Mouse (Mus musculus): ENCODE data around the gene Ccdc63. TPM values are rescaled to one million over a fixed set of nuclear protein-coding genes. Genes with fewer than 3 reads are reported as not detected.

Gene Ccdc63
- polyA plus RNA-seq, 1 experiment from 2014 or later: not detected

DNA sequence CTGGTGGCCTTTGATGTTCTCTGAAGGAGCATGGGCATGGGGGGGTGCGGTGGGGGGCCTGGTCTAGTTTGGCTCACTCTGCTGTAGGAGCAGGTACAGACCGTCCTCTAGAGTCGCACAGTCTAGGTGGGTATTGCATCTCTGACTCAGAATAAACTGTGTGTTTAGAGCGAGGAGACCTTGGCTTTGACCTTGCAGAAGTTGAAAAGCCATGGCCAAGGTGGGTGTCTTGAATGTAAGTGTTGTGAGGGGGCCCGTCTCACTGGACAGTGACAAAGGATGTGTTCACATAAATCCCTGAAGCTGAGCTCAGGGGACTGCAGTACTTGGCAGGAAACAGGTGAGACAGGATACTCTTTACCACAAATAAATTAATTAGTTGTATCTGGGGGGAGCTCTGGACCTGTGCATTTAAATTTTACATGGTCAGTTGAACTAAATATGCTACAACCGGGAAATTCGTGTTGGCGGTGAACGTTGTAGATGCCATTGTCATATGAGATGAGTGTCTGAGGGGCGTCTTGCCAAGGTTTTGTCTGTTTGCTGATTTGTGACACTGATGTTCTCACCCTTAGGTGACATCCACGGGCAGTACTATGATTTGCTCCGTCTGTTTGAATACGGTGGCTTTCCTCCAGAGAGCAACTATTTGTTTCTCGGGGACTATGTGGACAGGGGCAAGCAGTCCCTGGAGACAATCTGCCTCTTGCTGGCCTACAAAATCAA, 27.9 kb upstream of the Ccdc63 start:
- Histone ChIP-seq H3K9ac (replicated peaks; ENCODE audit: low read depth, low read length) (no peak overlapping the region), H3K4me2 (replicated peaks; ENCODE audit: low read depth, low read length) (no peak overlapping the region), H3K36me3 (ENCODE audit: control insufficient read depth, insufficient read depth, low read length) (peaks cover 70% of the 10 kb centered on the region), H3K9me3 (ENCODE audit: control insufficient read depth, low read depth, low read length) (no peaks in the 10 kb centered on the region), H3K4me3 (ENCODE audit: low read depth, low read length) (no peak overlapping the region), H3K4me1 (ENCODE audit: control insufficient read depth, insufficient read depth, low read length) (0 out of 2 replicates have a peak, but pooled peaks cover 6% of the 10 kb centered on the region), H3K27me3 (ENCODE audit: control insufficient read depth, insufficient read depth, low read length) (no peaks in the 10 kb centered on the region), H3K27ac (ENCODE audit: low read length) (no peak overlapping the region)
- ATAC-seq (ENCODE audit: insufficient number of reproducible peaks, insufficient read depth, low FRiP score, low read depth): no peak
- WGBS: 88% methylated on average over 14 of the region's 14 CpGs

DNA sequence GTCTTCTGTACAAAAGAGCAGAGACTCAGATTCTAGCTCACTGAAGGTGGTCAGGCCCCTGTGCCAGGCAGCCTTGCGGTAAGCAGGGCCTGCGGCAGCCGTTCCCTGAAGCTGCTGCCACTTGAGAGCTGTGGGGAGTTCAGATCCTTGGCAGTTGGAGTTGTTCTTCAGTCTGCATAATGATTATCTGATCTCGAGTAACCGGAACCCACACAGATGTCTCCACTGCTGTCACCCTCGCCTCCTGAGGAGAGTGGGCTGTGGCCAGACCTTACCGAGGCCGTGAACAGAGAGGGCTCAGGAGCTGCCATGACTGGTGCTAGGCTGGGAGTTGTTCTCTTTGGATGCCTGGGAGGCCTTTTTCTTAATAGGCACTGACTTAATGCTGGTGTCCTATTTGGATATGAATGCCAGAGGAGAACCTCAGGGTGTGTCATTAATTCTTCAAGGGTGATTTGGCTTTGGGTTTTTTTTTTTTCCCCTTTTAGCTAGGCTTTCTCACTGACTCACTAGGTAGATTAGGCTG, 26.1 kb upstream of the Ccdc63 start:
- ATAC-seq (ENCODE audit: insufficient number of reproducible peaks, insufficient read depth, low FRiP score, low read depth): no peak
- H3K4me3 ChIP-seq (ENCODE audit: low read depth, low read length): no peak overlapping the region
- H3K36me3 ChIP-seq (ENCODE audit: control insufficient read depth, insufficient read depth, low read length): peaks cover 57% of the 10 kb centered on the region
- H3K4me1 ChIP-seq (ENCODE audit: control insufficient read depth, insufficient read depth, low read length): peaks cover 17% of the 10 kb centered on the region
- no peaks in the 10 kb centered on the region for H3K9me3 ChIP-seq (ENCODE audit: control insufficient read depth, low read depth, low read length)
- WGBS: 62% methylated on average over 8 of the region's 8 CpGs
- H3K27me3 ChIP-seq (ENCODE audit: control insufficient read depth, insufficient read depth, low read length): no peaks in the 10 kb centered on the region
- H3K4me2 ChIP-seq (replicated peaks; ENCODE audit: low read depth, low read length): no peak overlapping the region
- no peak overlapping the region for H3K9ac ChIP-seq (replicated peaks; ENCODE audit: low read depth, low read length)
- H3K27ac ChIP-seq (ENCODE audit: low read length): no peak overlapping the region

DNA sequence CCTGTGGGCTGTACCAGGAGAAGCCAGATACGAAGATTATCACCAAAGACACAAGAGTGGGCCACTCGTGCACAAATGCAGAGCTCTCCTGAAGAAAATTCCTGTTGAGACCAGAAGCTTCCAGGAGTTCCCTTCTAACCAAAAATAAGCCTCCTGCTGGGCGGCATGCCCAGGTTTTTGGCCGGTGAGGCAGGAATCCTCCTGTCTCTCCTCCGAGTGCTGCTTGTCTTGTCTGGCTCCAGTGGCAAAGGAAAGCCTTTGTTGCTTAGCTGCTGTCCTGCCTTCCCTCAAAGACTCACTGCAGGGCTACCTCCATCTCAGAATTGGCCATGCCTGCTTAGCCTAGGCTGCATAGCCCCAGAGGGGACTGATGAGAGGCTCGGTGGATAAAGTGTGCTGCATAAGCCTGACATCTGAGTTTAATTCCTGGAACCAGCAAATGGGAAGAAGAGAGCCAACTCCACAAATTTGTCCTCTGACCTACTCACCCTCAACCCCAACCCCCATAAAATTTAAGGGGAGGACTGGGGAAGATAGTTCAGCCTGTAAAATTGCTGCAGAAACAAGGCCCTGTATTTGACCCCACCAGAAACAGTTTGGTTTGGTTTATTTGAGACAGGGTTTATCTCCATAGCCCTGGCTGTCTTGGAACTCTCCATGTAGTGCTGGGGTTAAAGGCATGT, 24.8 kb upstream of the Ccdc63 start:
- peaks cover 49% of the 10 kb centered on the region for H3K36me3 ChIP-seq (ENCODE audit: control insufficient read depth, insufficient read depth, low read length)
- H3K9ac ChIP-seq (replicated peaks; ENCODE audit: low read depth, low read length): no peak overlapping the region
- no peaks in the 10 kb centered on the region for H3K27me3 ChIP-seq (ENCODE audit: control insufficient read depth, insufficient read depth, low read length)
- no peak overlapping the region for H3K4me2 ChIP-seq (replicated peaks; ENCODE audit: low read depth, low read length)
- peaks cover 26% of the 10 kb centered on the region for H3K4me1 ChIP-seq (ENCODE audit: control insufficient read depth, insufficient read depth, low read length)
- ATAC-seq (ENCODE audit: insufficient number of reproducible peaks, insufficient read depth, low FRiP score, low read depth): no peak
- WGBS: 53% methylated on average over 6 of the region's 6 CpGs
- H3K4me3 ChIP-seq (ENCODE audit: low read depth, low read length): no peak overlapping the region
- H3K9me3 ChIP-seq (ENCODE audit: control insufficient read depth, low read depth, low read length): no peaks in the 10 kb centered on the region
- H3K27ac ChIP-seq (ENCODE audit: low read length): no peak overlapping the region

DNA sequence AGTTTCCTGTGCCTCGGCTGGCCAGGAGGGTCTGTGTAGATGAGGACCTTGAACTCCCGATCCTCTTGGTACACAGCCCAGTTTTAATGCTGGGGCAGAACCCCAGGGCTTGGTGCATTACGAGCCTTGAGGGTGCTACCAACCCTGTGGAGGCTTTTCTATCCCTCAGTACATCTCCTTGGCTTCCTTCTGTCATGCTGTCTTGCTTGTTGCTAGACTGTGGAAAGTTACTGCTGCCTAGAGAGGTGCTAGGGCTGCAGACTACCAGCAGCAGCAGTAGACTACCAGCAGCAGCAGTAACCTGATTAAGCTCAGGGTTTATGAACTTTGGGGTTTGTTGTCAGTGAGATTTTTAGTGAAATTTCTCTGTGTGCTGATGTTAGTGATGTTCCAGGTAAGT, 23.4 kb upstream of the Ccdc63 start:
- ATAC-seq (ENCODE audit: insufficient number of reproducible peaks, insufficient read depth, low FRiP score, low read depth): no peak
- H3K4me1 ChIP-seq (ENCODE audit: control insufficient read depth, insufficient read depth, low read length): peaks cover 26% of the 10 kb centered on the region
- WGBS: 64% methylated on average over 3 of the region's 3 CpGs
- H3K9ac ChIP-seq (replicated peaks; ENCODE audit: low read depth, low read length): no peak overlapping the region
- H3K4me3 ChIP-seq (ENCODE audit: low read depth, low read length): no peak overlapping the region
- no peak overlapping the region for H3K27ac ChIP-seq (ENCODE audit: low read length)
- peaks cover 36% of the 10 kb centered on the region for H3K36me3 ChIP-seq (ENCODE audit: control insufficient read depth, insufficient read depth, low read length)
- H3K9me3 ChIP-seq (ENCODE audit: control insufficient read depth, low read depth, low read length): no peaks in the 10 kb centered on the region
- H3K4me2 ChIP-seq (replicated peaks; ENCODE audit: low read depth, low read length): no peak overlapping the region
- H3K27me3 ChIP-seq (ENCODE audit: control insufficient read depth, insufficient read depth, low read length): no peaks in the 10 kb centered on the region

GRCm38 (mm10) chr5:122163194-122163593, 22.6 kb upstream of the Ccdc63 start:
- Histone ChIP-seq H3K4me3 (ENCODE audit: low read depth, low read length) (no peak overlapping the region), H3K27me3 (ENCODE audit: control insufficient read depth, insufficient read depth, low read length) (no peaks in the 10 kb centered on the region), H3K4me2 (replicated peaks; ENCODE audit: low read depth, low read length) (no peak overlapping the region), H3K9me3 (ENCODE audit: control insufficient read depth, low read depth, low read length) (no peaks in the 10 kb centered on the region), H3K4me1 (ENCODE audit: control insufficient read depth, insufficient read depth, low read length) (peaks cover 26% of the 10 kb centered on the region), H3K9ac (replicated peaks; ENCODE audit: low read depth, low read length) (no peak overlapping the region), H3K27ac (ENCODE audit: low read length) (no peak overlapping the region), H3K36me3 (ENCODE audit: control insufficient read depth, insufficient read depth, low read length) (peaks cover 30% of the 10 kb centered on the region)
- 50% methylated on average over 6 of the region's 6 CpGs for WGBS
- no peak for ATAC-seq (ENCODE audit: insufficient number of reproducible peaks, insufficient read depth, low FRiP score, low read depth)

DNA sequence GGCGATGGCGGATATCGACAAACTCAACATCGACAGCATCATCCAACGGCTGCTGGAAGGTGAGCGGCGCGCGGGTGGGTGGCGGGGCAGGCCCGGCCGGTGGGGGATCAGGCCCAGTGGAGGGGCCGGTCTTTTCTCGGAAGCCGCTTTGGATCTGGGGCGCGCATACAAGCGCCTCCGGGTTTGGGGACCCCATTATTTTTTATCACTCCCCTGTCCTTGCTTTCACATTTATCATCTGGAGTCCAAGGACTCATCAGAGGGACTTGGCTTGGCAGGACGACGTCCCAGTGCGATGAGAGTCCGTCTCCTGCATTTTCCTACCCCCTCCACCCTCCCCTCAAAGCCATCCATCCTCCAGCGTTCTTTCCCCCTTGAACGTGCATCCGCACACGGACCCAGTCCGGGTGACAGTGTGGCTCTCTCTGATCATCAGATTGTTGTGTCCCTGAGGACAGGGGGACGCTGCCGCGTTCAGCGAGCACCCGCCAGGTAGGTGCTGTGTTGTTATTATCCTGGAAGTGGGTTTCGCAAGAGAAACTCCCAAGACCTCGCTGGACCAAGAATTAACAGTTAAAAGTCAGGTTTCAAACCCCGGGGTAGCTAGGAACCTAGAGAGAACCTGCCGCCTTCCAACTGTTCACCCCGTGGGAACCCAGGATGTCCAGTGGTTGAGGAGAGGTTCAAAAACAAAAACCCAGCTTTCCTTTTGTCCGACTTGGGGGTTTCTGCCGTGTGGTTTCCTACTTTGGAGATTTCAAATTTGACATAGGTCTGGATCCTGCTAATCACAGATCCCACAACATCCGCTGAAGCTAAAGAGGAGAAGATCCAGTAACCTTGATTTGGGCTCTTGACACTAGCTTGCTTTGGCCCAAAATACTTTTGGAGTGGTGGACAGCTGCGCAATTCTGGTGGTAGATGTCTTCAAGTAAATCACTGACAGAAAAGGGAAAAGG, 18.2 kb upstream of the Ccdc63 start:
- peak; percentile 2; the same call in 1 of the 2 replicates for ATAC-seq (ENCODE audit: insufficient number of reproducible peaks, insufficient read depth, low FRiP score, low read depth)
- H3K9ac ChIP-seq (replicated peaks; ENCODE audit: low read depth, low read length): peak overlapping the region; percentile 95
- H3K36me3 ChIP-seq (ENCODE audit: control insufficient read depth, insufficient read depth, low read length): peaks cover 9% of the 10 kb centered on the region; the same call in 1 of the 2 replicates
- peak overlapping the region; percentile 97 for H3K4me3 ChIP-seq (ENCODE audit: low read depth, low read length)
- H3K4me1 ChIP-seq (ENCODE audit: control insufficient read depth, insufficient read depth, low read length): peaks cover 30% of the 10 kb centered on the region
- H3K4me2 ChIP-seq (replicated peaks; ENCODE audit: low read depth, low read length): peak overlapping the region; percentile 78
- H3K9me3 ChIP-seq (ENCODE audit: control insufficient read depth, low read depth, low read length): no peaks in the 10 kb centered on the region
- H3K27me3 ChIP-seq (ENCODE audit: control insufficient read depth, insufficient read depth, low read length): no peaks in the 10 kb centered on the region
- peak overlapping the region; percentile 35; the same call in 1 of the 2 replicates for H3K27ac ChIP-seq (ENCODE audit: low read length)
- 2% methylated on average over 40 of the region's 42 CpGs for WGBS

DNA sequence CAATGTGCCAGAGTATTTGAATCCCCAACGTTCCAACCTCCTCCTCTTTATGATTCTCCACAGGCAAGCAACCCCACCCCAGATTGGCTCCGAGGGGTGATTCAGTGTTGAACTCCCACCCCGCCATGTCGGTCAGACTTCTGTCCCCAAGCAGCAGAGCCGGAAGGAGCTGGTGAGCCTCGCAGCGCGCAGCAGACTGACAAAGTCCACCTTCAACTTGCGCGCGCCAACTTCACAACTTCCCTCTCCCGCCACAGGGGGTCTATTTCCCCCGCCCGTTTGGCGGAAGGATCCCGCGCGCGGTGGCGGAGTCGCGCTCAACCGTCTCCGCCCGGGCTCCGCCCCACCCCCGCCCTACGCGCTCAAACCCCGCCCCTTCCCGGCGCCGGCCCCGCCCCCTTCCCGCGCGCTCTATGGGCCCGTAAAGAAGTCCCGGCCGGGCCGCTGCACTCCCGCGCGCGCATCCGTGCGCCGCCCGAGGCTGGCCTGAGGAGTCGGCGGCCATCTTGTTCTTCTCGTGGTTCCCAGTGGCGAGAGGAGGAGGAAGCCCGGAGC, 17.3 kb upstream of the Ccdc63 start, which contains the start of gene Ppp1cc:
Ppp1cc (plus strand) TSS at position 452 of the 555 bp plus-strand sequence.
- H3K9ac ChIP-seq (replicated peaks; ENCODE audit: low read depth, low read length): peak within 1 kb of the TSS; percentile 95
- WGBS: 1% methylated on average over 53 of the region's 54 CpGs
- H3K4me2 ChIP-seq (replicated peaks; ENCODE audit: low read depth, low read length): peak within 1 kb of the TSS; percentile 78
- H3K9me3 ChIP-seq (ENCODE audit: control insufficient read depth, low read depth, low read length): no peaks in the 10 kb centered on the region
- no peaks in the 10 kb centered on the region for H3K27me3 ChIP-seq (ENCODE audit: control insufficient read depth, insufficient read depth, low read length)
- ATAC-seq (ENCODE audit: insufficient number of reproducible peaks, insufficient read depth, low FRiP score, low read depth): peak; percentile 92
- peaks cover 29% of the 10 kb centered on the region for H3K4me1 ChIP-seq (ENCODE audit: control insufficient read depth, insufficient read depth, low read length)
- H3K27ac ChIP-seq (ENCODE audit: low read length): peak within 1 kb of the TSS; percentile 83
- peaks cover 9% of the 10 kb centered on the region; the same call in 1 of the 2 replicates for H3K36me3 ChIP-seq (ENCODE audit: control insufficient read depth, insufficient read depth, low read length)
- peak within 1 kb of the TSS; percentile 97 for H3K4me3 ChIP-seq (ENCODE audit: low read depth, low read length)

Data from stomach, embryonic 14.5 days (tissue).